In the genomic region with DNA sequence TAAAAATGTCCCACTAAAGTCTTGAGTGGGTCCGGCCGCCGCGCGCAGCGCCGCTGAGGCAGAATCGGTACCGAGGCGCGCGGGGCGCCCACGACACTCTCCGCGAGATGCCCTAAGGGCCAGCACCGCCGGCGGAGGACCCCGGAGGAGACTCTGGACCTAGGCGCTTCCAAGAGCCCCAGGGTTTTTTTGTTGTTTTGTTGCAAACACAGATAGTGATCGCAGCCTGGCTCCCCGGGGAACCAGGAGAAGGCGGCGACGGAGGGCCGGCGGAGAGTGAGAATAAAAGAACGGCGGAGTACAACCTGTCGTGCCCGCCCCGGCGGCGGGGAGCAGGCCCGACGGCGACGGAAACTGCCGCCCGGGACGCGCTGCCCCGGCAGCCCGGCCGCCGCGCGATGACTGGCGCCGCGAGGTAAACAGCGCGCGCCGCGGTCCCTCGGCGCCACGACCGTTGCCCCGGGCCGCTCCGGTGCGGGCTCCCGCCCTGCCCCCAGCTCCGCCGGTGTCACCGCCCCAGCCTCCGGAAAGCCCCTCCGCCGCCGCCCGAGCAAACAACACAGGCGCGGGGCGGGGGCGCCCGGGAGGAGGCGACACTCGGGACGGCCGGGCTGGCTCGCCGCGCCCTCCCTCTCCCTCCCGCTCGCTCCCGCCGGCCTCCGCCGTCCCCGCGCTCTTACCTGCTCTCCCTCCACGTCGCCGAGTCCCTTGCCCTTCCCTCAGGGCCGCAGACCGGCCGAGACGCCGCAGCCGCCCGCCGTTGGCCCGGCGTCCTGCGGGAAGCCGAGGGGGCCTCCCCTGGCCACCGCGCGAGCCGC, we compare ENCODE assay signal across 8 mouse cellular contexts. TPM values are rescaled to one million over a fixed set of nuclear protein-coding genes. Genes with fewer than 3 reads are reported as not detected.
DNase-seq lines count a peak whose midpoint lies in the region; ATAC-seq and TF ChIP-seq lines count a peak whose summit lies in the region.

No protein-coding gene starts in this region.

- peak overlapping the region; percentile 100 for H3K27ac ChIP-seq in cortical plate, adult 2 months (ENCODE audit: insufficient read depth, low read length)
- H3K27ac ChIP-seq in heart, embryonic 14.5 days (replicated peaks in 1 of 2; ENCODE audit: control insufficient read depth in 1 of 2, insufficient read depth in 1 of 2, low read depth in 2 of 2, low read length in 2 of 2): peak overlapping the region; percentile 95 to 97
- H3K27ac ChIP-seq in kidney, postnatal 0 days: peak overlapping the region; percentile 97
- H3K27ac ChIP-seq in lung, embryonic 14.5 days (ENCODE audit: low read depth): peak overlapping the region; percentile 97
- peak overlapping the region; percentile 97 for H3K27ac ChIP-seq in neural tube, embryonic 15.5 days (replicated peaks)

- peaks cover 5% of the 10 kb centered on the region for H3K36me3 ChIP-seq in G1E (replicated peaks)
- no peaks in the 10 kb centered on the region for H3K36me3 ChIP-seq in heart, embryonic 14.5 days (ENCODE audit: control insufficient read depth, insufficient read depth, low read length)
- no peaks in the 10 kb centered on the region for H3K36me3 ChIP-seq in kidney, postnatal 0 days (ENCODE audit: insufficient read depth, low read length)
- no peaks in the 10 kb centered on the region for H3K36me3 ChIP-seq in lung, embryonic 14.5 days (ENCODE audit: insufficient read depth)
- no peaks in the 10 kb centered on the region for H3K36me3 ChIP-seq in neural tube, embryonic 15.5 days

- H3K4me1 ChIP-seq in G1E (ENCODE audit: insufficient read depth, low read depth, low read length): peaks cover 34% of the 10 kb centered on the region
- peaks cover 1% of the 10 kb centered on the region; the same call in 1 of the 2 replicates for H3K4me1 ChIP-seq in cortical plate, adult 2 months (ENCODE audit: control insufficient read depth, insufficient read depth, low read length)
- peaks cover 3 to 13% of the 10 kb centered on the region in 2 experiments for H3K4me1 ChIP-seq in heart, embryonic 14.5 days (ENCODE audit: control insufficient read depth in 2 of 2, insufficient read depth in 2 of 2, low read length in 2 of 2)
- no peaks in the 10 kb centered on the region for H3K4me1 ChIP-seq in kidney, postnatal 0 days (replicated peaks; ENCODE audit: insufficient read depth, low read length)
- no peaks in the 10 kb centered on the region for H3K4me1 ChIP-seq in lung, embryonic 14.5 days (ENCODE audit: insufficient read depth)
- H3K4me1 ChIP-seq in neural tube, embryonic 15.5 days: peaks cover 22% of the 10 kb centered on the region

- peak overlapping the region; percentile 92 for H3K4me3 ChIP-seq in G1E (ENCODE audit: low read depth, low read length)
- peak overlapping the region; percentile 91 for H3K4me3 ChIP-seq in cortical plate, adult 2 months (ENCODE audit: insufficient read depth, low read length)
- H3K4me3 ChIP-seq in heart, embryonic 14.5 days (ENCODE audit: control insufficient read depth in 1 of 2, insufficient read depth in 1 of 2, low read depth in 1 of 2, low read length in 2 of 2): peak overlapping the region; percentile 66 to 80
- peak overlapping the region; percentile 94 for H3K4me3 ChIP-seq in kidney, postnatal 0 days (replicated peaks; ENCODE audit: low read depth, low read length)
- H3K4me3 ChIP-seq in lung, embryonic 14.5 days (ENCODE audit: low read depth, low read length): peak overlapping the region; percentile 96
- H3K4me3 ChIP-seq in neural tube, embryonic 15.5 days (replicated peaks): peak overlapping the region; percentile 91

- no peak for TF ChIP-seq CTCF in G1E (IDR thresholded peaks at IDR 0.05; ENCODE audit: low read depth, low read length)
- no peak for TF ChIP-seq CTCF in cortical plate, adult 2 months (IDR thresholded peaks at IDR 0.05; ENCODE audit: extremely low read depth, insufficient read depth, low read length)
- no peak for TF ChIP-seq CTCF in kidney, postnatal 0 days (IDR thresholded peaks at IDR 0.05; ENCODE audit: low read depth)
- TF ChIP-seq CTCF in lung, embryonic 14.5 days (IDR thresholded peaks at IDR 0.05; ENCODE audit: low read depth): no peak

- peak overlapping the region; percentile 76 for H3K4me2 ChIP-seq in heart, embryonic 14.5 days (ENCODE audit: low read length)
- H3K4me2 ChIP-seq in kidney, postnatal 0 days (ENCODE audit: low read length): peak overlapping the region; percentile 93
- H3K4me2 ChIP-seq in lung, embryonic 14.5 days: peak overlapping the region; percentile 92
- H3K4me2 ChIP-seq in neural tube, embryonic 15.5 days: peak overlapping the region; percentile 82

- DNase-seq in 416B (ENCODE audit: low read depth): peak; percentile 32
- peak; percentile 57 for DNase-seq in G1E (ENCODE audit: low spot score)
- DNase-seq in kidney, postnatal 0 days (ENCODE audit: low spot score): peak; percentile 61
- peak; percentile 50 for DNase-seq in lung, embryonic 14.5 days
- DNase-seq in urinary bladder, adult 2 months (ENCODE audit: low spot score): peak; percentile 42

- H3K9ac ChIP-seq in heart, embryonic 14.5 days (ENCODE audit: low read length): peak overlapping the region; percentile 91
- peak overlapping the region; percentile 96 for H3K9ac ChIP-seq in kidney, postnatal 0 days (ENCODE audit: low read depth, low read length)
- H3K9ac ChIP-seq in lung, embryonic 14.5 days: peak overlapping the region; percentile 92
- peak overlapping the region; percentile 82 for H3K9ac ChIP-seq in neural tube, embryonic 15.5 days (replicated peaks)

- under 1% methylated on average over 86 of the region's 113 CpGs for WGBS in heart, embryonic 14.5 days
- WGBS in kidney, postnatal 0 days: under 1% methylated on average over 93 of the region's 113 CpGs
- under 1% methylated on average over 92 of the region's 113 CpGs for WGBS in lung, embryonic 14.5 days
- under 1% methylated on average over 104 of the region's 113 CpGs for WGBS in neural tube, embryonic 15.5 days

- no peak for TF ChIP-seq POLR2A in cortical plate, adult 2 months (IDR thresholded peaks at IDR 0.05; ENCODE audit: extremely low read depth, insufficient read depth, low read length)

- no peak for ATAC-seq in G1E (ENCODE audit: extremely low read depth, insufficient number of reproducible peaks, low FRiP score, poor library complexity, severe bottlenecking)
- peak; percentile 36 for ATAC-seq in heart, embryonic 14.5 days (ENCODE audit: insufficient number of reproducible peaks, insufficient read depth, low FRiP score, low read depth)
- peak; percentile 44 for ATAC-seq in kidney, postnatal 0 days (replicated peaks; ENCODE audit: low FRiP score, low read depth)
- ATAC-seq in lung, embryonic 14.5 days (ENCODE audit: insufficient read depth): peak; percentile 37
- ATAC-seq in neural tube, embryonic 15.5 days (ENCODE audit: low FRiP score): peak; percentile 56

- no peaks in the 10 kb centered on the region for H3K27me3 ChIP-seq in G1E (ENCODE audit: insufficient read depth, low read length)
- H3K27me3 ChIP-seq in heart, embryonic 14.5 days (ENCODE audit: control insufficient read depth, insufficient read depth, low read length): no peaks in the 10 kb centered on the region
- H3K27me3 ChIP-seq in kidney, postnatal 0 days (ENCODE audit: insufficient read depth, low read length): no peaks in the 10 kb centered on the region
- H3K27me3 ChIP-seq in lung, embryonic 14.5 days (ENCODE audit: insufficient read depth, low read length): no peaks in the 10 kb centered on the region
- H3K27me3 ChIP-seq in neural tube, embryonic 15.5 days (replicated peaks): no peaks in the 10 kb centered on the region

- peaks cover 4% of the 10 kb centered on the region; the same call in 1 of the 2 replicates for H3K9me3 ChIP-seq in G1E (replicated peaks)
- H3K9me3 ChIP-seq in heart, embryonic 14.5 days (ENCODE audit: control insufficient read depth, low read length): no peaks in the 10 kb centered on the region
- no peaks in the 10 kb centered on the region for H3K9me3 ChIP-seq in kidney, postnatal 0 days (replicated peaks; ENCODE audit: low read length)
- no peaks in the 10 kb centered on the region for H3K9me3 ChIP-seq in lung, embryonic 14.5 days (ENCODE audit: low read depth, low read length)
- no peaks in the 10 kb centered on the region for H3K9me3 ChIP-seq in neural tube, embryonic 15.5 days (replicated peaks)

RNA-seq across cellular contexts. Expression of gene Elf2, which starts 0.5 kb away (rescaled TPM):
- total RNA-seq in G1E (2014; fragmentation: Nextera tagmentation) (67.8 and 73.6 TPM in 2 replicates), G1E (2017) (98.1 and 111 TPM in 2 replicates)
- 38.1 and 52.6 TPM in 2 replicates for polyA plus RNA-seq in G1E (2012)
- polyA plus RNA-seq in cortical plate, adult 2 months (2012; rRNA removed): 25.9 and 26.8 TPM in 2 replicates
- polyA plus RNA-seq in heart, embryonic 14.5 days (2014; fragmentation: Nextera tagmentation; extraction: Ambion mirVana): 60.7 and 62.8 TPM in 2 replicates
- polyA plus RNA-seq in kidney, postnatal 0 days (2015; fragmentation: Nextera tagmentation; extraction: Ambion mirVana): 56.2 and 60.3 TPM in 2 replicates
- 59.4 and 60.8 TPM in 2 replicates for polyA plus RNA-seq in lung, embryonic 14.5 days (2014; fragmentation: Nextera tagmentation; extraction: Ambion mirVana)
- 30.0 and 42.4 TPM in 2 replicates for polyA plus RNA-seq in neural tube, embryonic 15.5 days (2015; fragmentation: Nextera tagmentation; extraction: Ambion mirVana)
- polyA plus RNA-seq in urinary bladder, adult 2 months (2012; rRNA removed): 52.0 and 53.9 TPM in 2 replicates

RNA-seq across cellular contexts. Expression of gene Mgarp, which starts 56.6 kb away (rescaled TPM):
- total RNA-seq in G1E (2014; fragmentation: Nextera tagmentation) (5.6 and 6.6 TPM in 2 replicates), G1E (2017) (20.3 and 24.7 TPM in 2 replicates)
- polyA plus RNA-seq in G1E (2012): 14.4 and 16.8 TPM in 2 replicates
- polyA plus RNA-seq in cortical plate, adult 2 months (2012; rRNA removed): 0.08 TPM in 1 of 2 replicates, not detected in the other
- polyA plus RNA-seq in heart, embryonic 14.5 days (2014; fragmentation: Nextera tagmentation; extraction: Ambion mirVana): 7.7 and 8.6 TPM in 2 replicates
- 0.76 and 0.88 TPM in 2 replicates for polyA plus RNA-seq in kidney, postnatal 0 days (2015; fragmentation: Nextera tagmentation; extraction: Ambion mirVana)
- polyA plus RNA-seq in lung, embryonic 14.5 days (2014; fragmentation: Nextera tagmentation; extraction: Ambion mirVana): 2.7 and 3.6 TPM in 2 replicates
- polyA plus RNA-seq in neural tube, embryonic 15.5 days (2015; fragmentation: Nextera tagmentation; extraction: Ambion mirVana): 0.81 and 1.4 TPM in 2 replicates
- 2.9 and 3.6 TPM in 2 replicates for polyA plus RNA-seq in urinary bladder, adult 2 months (2012; rRNA removed)
